Mouse (Mus musculus): ENCODE measurements at regions not wholly inside any gene's neighbourhood (a gene's known extent, or its start where the extent isn't known, plus 50 kb on each side); places are given as distances from the start of the nearest gene placed in this dataset.

GRCm38 (mm10) chr7:37359473-37359872 is 414.0 kb downstream of the Zfp536 start:
- Histone ChIP-seq H3K9me3 (no peaks in the 10 kb centered on the region), H3K27ac (no peak overlapping the region), H3K9ac (no peak overlapping the region), H3K4me2 (no peak overlapping the region), H3K36me3 (replicated peaks) (no peaks in the 10 kb centered on the region), H3K27me3 (no peaks in the 10 kb centered on the region), H3K4me1 (peaks cover 44% of the 10 kb centered on the region), H3K4me3 (replicated peaks) (no peak overlapping the region)
- ATAC-seq (ENCODE audit: low FRiP score), result no peak
- 83% methylated on average over 8 of the region's 8 CpGs for WGBS

- H3K27me3 ChIP-seq, result no peaks in the 10 kb centered on the region
- H3K27ac ChIP-seq, result no peak overlapping the region
- H3K36me3 ChIP-seq (replicated peaks), result no peaks in the 10 kb centered on the region
- H3K4me3 ChIP-seq (replicated peaks), result no peak overlapping the region
- 12% methylated on average over 3 of the region's 3 CpGs for WGBS
- ATAC-seq (ENCODE audit: low FRiP score), result no peak
- H3K4me2 ChIP-seq, result no peak overlapping the region
- no peak overlapping the region for H3K9ac ChIP-seq
- no peaks in the 10 kb centered on the region for H3K9me3 ChIP-seq
- peaks cover 50% of the 10 kb centered on the region for H3K4me1 ChIP-seq
Measured at GRCm38 (mm10) chr7:37360171-37360570, 413.3 kb downstream of the Zfp536 start.

GRCm38 (mm10) chr7:37361802-37362441 is 411.5 kb downstream of the Zfp536 start:
- Histone ChIP-seq H3K9me3 (no peaks in the 10 kb centered on the region), H3K4me3 (replicated peaks) (peak overlapping the region; percentile 21; the same call in 1 of the 2 replicates), H3K36me3 (replicated peaks) (no peaks in the 10 kb centered on the region), H3K4me1 (peaks cover 61% of the 10 kb centered on the region), H3K9ac (0 out of 2 replicates have a peak overlapping the region, but pooled peaks have one; percentile 12), H3K27me3 (no peaks in the 10 kb centered on the region), H3K4me2 (peak overlapping the region; percentile 48), H3K27ac (peak overlapping the region; percentile 89)
- ATAC-seq (ENCODE audit: low FRiP score), result peak; percentile 22; the same call in 1 of the 2 replicates
- WGBS, result under 1% methylated on average over 16 of the region's 16 CpGs

GRCm38 (mm10) chr7:37362879-37363278 is 410.6 kb downstream of the Zfp536 start:
- no peaks in the 10 kb centered on the region for H3K36me3 ChIP-seq (replicated peaks)
- H3K4me1 ChIP-seq, result peaks cover 56% of the 10 kb centered on the region
- H3K9ac ChIP-seq, result 0 out of 2 replicates have a peak overlapping the region, but pooled peaks have one; percentile 29
- H3K9me3 ChIP-seq, result no peaks in the 10 kb centered on the region
- peak overlapping the region; percentile 48 for H3K4me2 ChIP-seq
- 5% methylated on average over 8 of the region's 8 CpGs for WGBS
- H3K27me3 ChIP-seq, result no peaks in the 10 kb centered on the region
- H3K4me3 ChIP-seq (replicated peaks), result 0 out of 2 replicates have a peak overlapping the region, but pooled peaks have one; percentile 3
- H3K27ac ChIP-seq, result peak overlapping the region; percentile 89
- ATAC-seq (ENCODE audit: low FRiP score), result no peak

GRCm38 (mm10) chr7:37363629-37364175 is 409.7 kb downstream of the Zfp536 start:
- WGBS, result 4% methylated on average over 10 of the region's 10 CpGs
- peak; percentile 71 for ATAC-seq (ENCODE audit: low FRiP score)
- Histone ChIP-seq H3K4me1 (peaks cover 52% of the 10 kb centered on the region), H3K27ac (peak overlapping the region; percentile 89), H3K9ac (no peak overlapping the region), H3K4me3 (replicated peaks) (no peak overlapping the region), H3K36me3 (replicated peaks) (no peaks in the 10 kb centered on the region), H3K4me2 (peak overlapping the region; percentile 48), H3K9me3 (no peaks in the 10 kb centered on the region), H3K27me3 (no peaks in the 10 kb centered on the region)

- 4% methylated on average over 9 of the region's 9 CpGs for WGBS
- ATAC-seq (ENCODE audit: low FRiP score), result peak; percentile 45
- peak overlapping the region; percentile 89 for H3K27ac ChIP-seq
- H3K9ac ChIP-seq, result no peak overlapping the region
- peaks cover 52% of the 10 kb centered on the region for H3K4me1 ChIP-seq
- no peak overlapping the region for H3K4me3 ChIP-seq (replicated peaks)
- H3K36me3 ChIP-seq (replicated peaks), result no peaks in the 10 kb centered on the region
- H3K27me3 ChIP-seq, result no peaks in the 10 kb centered on the region
- H3K4me2 ChIP-seq, result peak overlapping the region; percentile 48
- no peaks in the 10 kb centered on the region for H3K9me3 ChIP-seq
Measured at GRCm38 (mm10) chr7:37364221-37364620, 409.2 kb downstream of the Zfp536 start.

- WGBS, result 90% methylated on average over 19 of the region's 19 CpGs
- no peak overlapping the region for H3K4me3 ChIP-seq (replicated peaks)
Measured at GRCm38 (mm10) chr7:37366006-37366405, 407.4 kb downstream of the Zfp536 start.

GRCm38 (mm10) chr7:37369698-37370097 is 403.7 kb downstream of the Zfp536 start:
- no peaks in the 10 kb centered on the region for H3K27me3 ChIP-seq
- H3K9me3 ChIP-seq, result no peaks in the 10 kb centered on the region
- WGBS, result 42% methylated on average over 4 of the region's 4 CpGs
- H3K4me3 ChIP-seq (replicated peaks), result no peak overlapping the region
- H3K27ac ChIP-seq, result no peak overlapping the region
- ATAC-seq (ENCODE audit: low FRiP score), result no peak
- H3K4me2 ChIP-seq, result no peak overlapping the region
- no peaks in the 10 kb centered on the region for H3K36me3 ChIP-seq (replicated peaks)
- H3K9ac ChIP-seq, result no peak overlapping the region
- H3K4me1 ChIP-seq, result peaks cover 21% of the 10 kb centered on the region

More at GRCm38 (mm10) chr7:37366006-37366405, 407.4 kb downstream of the Zfp536 start:
- H3K27me3 ChIP-seq, result no peaks in the 10 kb centered on the region
- H3K9me3 ChIP-seq, result no peaks in the 10 kb centered on the region
- no peaks in the 10 kb centered on the region for H3K36me3 ChIP-seq (replicated peaks)
- ATAC-seq (ENCODE audit: low FRiP score), result no peak
- no peak overlapping the region for H3K9ac ChIP-seq
- H3K27ac ChIP-seq, result 0 out of 2 replicates have a peak overlapping the region, but pooled peaks have one; percentile 31
- no peak overlapping the region for H3K4me2 ChIP-seq
- peaks cover 47% of the 10 kb centered on the region for H3K4me1 ChIP-seq

- peak; percentile 52 for ATAC-seq (ENCODE audit: low FRiP score)
- no peak overlapping the region for H3K27ac ChIP-seq
- H3K4me1 ChIP-seq, result peaks cover 44% of the 10 kb centered on the region
- H3K27me3 ChIP-seq, result peaks cover 7% of the 10 kb centered on the region; the same call in 1 of the 2 replicates
- no peaks in the 10 kb centered on the region for H3K9me3 ChIP-seq
- no peak overlapping the region for H3K4me3 ChIP-seq (replicated peaks)
- H3K9ac ChIP-seq, result no peak overlapping the region
- H3K4me2 ChIP-seq, result peak overlapping the region; percentile 32
- 11% methylated on average over 11 of the region's 11 CpGs for WGBS
- no peaks in the 10 kb centered on the region for H3K36me3 ChIP-seq (replicated peaks)
Measured at GRCm38 (mm10) chr7:37373864-37374263, 399.6 kb downstream of the Zfp536 start.

GRCm38 (mm10) chr7:37375044-37375443 is 398.4 kb downstream of the Zfp536 start:
- H3K27ac ChIP-seq, result 0 out of 2 replicates have a peak overlapping the region, but pooled peaks have one; percentile 21
- H3K4me2 ChIP-seq, result no peak overlapping the region
- H3K27me3 ChIP-seq, result peaks cover 10% of the 10 kb centered on the region; the same call in 1 of the 2 replicates
- no peaks in the 10 kb centered on the region for H3K9me3 ChIP-seq
- H3K4me3 ChIP-seq (replicated peaks), result no peak overlapping the region
- H3K36me3 ChIP-seq (replicated peaks), result no peaks in the 10 kb centered on the region
- peaks cover 44% of the 10 kb centered on the region for H3K4me1 ChIP-seq
- no peak overlapping the region for H3K9ac ChIP-seq
- 34% methylated on average over 9 of the region's 9 CpGs for WGBS
- no peak for ATAC-seq (ENCODE audit: low FRiP score)

- WGBS, result 39% methylated on average over 11 of the region's 11 CpGs
- Histone ChIP-seq H3K4me3 (replicated peaks) (no peak overlapping the region), H3K9me3 (no peaks in the 10 kb centered on the region), H3K4me2 (no peak overlapping the region), H3K27me3 (peaks cover 10% of the 10 kb centered on the region; the same call in 1 of the 2 replicates), H3K36me3 (replicated peaks) (no peaks in the 10 kb centered on the region), H3K9ac (no peak overlapping the region), H3K4me1 (peaks cover 44% of the 10 kb centered on the region), H3K27ac (no peak overlapping the region; the same call in 1 of the 2 replicates)
- ATAC-seq (ENCODE audit: low FRiP score), result no peak
Measured at GRCm38 (mm10) chr7:37375591-37375990, 397.9 kb downstream of the Zfp536 start.

GRCm38 (mm10) chr7:37376207-37376606 is 397.2 kb downstream of the Zfp536 start:
- Histone ChIP-seq H3K9me3 (no peaks in the 10 kb centered on the region), H3K4me2 (no peak overlapping the region), H3K9ac (no peak overlapping the region), H3K27ac (no peak overlapping the region; the same call in 1 of the 2 replicates), H3K36me3 (replicated peaks) (no peaks in the 10 kb centered on the region), H3K27me3 (peaks cover 10% of the 10 kb centered on the region; the same call in 1 of the 2 replicates), H3K4me1 (peaks cover 44% of the 10 kb centered on the region), H3K4me3 (replicated peaks) (no peak overlapping the region)
- no peak for ATAC-seq (ENCODE audit: low FRiP score)
- WGBS, result 12% methylated on average over 6 of the region's 6 CpGs

Data from forebrain, embryonic 12.5 days (tissue).